Mouse (Mus musculus) forebrain, embryonic 12.5 days (tissue): Measurements from ENCODE around the gene Msh3. TPM values are rescaled to one million over a fixed set of nuclear protein-coding genes. Genes with fewer than 3 reads are reported as not detected.

ENCODE experiments used
- ATAC-seq: fragments of 200-750 bp; cut with Nextera tagmentation; 2 replicates; pipeline ENCODE4 v1.8.0; 2017; ENCODE audit warnings: moderate TSS enrichment; ENCODE audit not compliant: low FRiP score
- H3K27ac ChIP-seq: fragments of 300-500 bp; sonication (generic); 2 replicates; pipeline ENCODE4 v1.5.1; 2016; ENCODE audit warnings: mild to moderate bottlenecking
- H3K27me3 ChIP-seq: fragments of 300-500 bp; sonication (generic); 2 replicates; pipeline ENCODE4 v1.6.1; 2016; ENCODE audit warnings: mild to moderate bottlenecking
- H3K36me3 ChIP-seq: fragments of 300-500 bp; sonication (generic); replicated peaks from 2 replicates; pipeline ENCODE4 v1.6.1; 2016; ENCODE audit warnings: mild to moderate bottlenecking
- H3K4me1 ChIP-seq: fragments of 300-500 bp; sonication (generic); 2 replicates; pipeline ENCODE4 v1.6.1; 2016
- H3K4me2 ChIP-seq: fragments of 300-500 bp; sonication (generic); 2 replicates; pipeline ENCODE4 v1.6.1; 2016; ENCODE audit warnings: mild to moderate bottlenecking, moderate library complexity
- H3K4me3 ChIP-seq: fragments of 300-500 bp; sonication (generic); replicated peaks from 2 replicates; pipeline ENCODE4 v1.5.1; 2016; ENCODE audit warnings: mild to moderate bottlenecking
- H3K9ac ChIP-seq: fragments of 300-500 bp; sonication (generic); 2 replicates; pipeline ENCODE4 v1.6.1; 2016; ENCODE audit warnings: mild to moderate bottlenecking
- H3K9me3 ChIP-seq: fragments of 300-500 bp; sonication (generic); 2 replicates; pipeline ENCODE4 v1.6.1; 2016
- WGBS: fragments of 180-500 bp; shearing (Covaris S2); methylation state at CpG from one replicate; pipeline ENCODE4 v1.1.7; 2016; 5-methylcytosine and 5-hydroxymethylcytosine counted together
- polyA plus RNA-seq: library from polyadenylated mRNA; unstranded; fragments of >200 nt; fragmentation: Nextera tagmentation; extraction: Ambion mirVana; gene quantifications from 2 replicates; pipeline ENCODE4 v1.2.1, GENCODE M21; 2016

The Msh3 gene
- polyA plus RNA-seq, 1 experiment from 2014 or later = 38.1 TPM

DNA sequence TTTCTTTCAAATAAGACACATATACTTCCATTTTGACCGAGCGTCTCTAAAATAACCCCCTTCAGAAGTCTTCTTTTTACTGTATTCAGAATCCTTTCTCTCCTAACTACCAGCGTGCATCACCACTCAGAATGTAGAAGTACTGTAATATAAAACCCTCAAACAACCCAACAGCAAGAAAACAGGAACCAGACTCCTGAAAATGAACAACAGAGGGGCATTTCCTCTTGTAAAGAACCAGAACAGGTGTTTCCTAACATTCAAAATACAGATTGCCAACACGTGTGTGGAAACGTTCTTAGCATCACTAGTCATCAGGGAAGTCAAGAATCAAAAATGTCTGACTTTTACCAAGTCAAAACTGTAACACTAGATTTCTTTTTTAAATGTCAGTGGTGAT lies 34.0 kb downstream of the Msh3 start:
- no peaks in the 10 kb centered on the region for H3K27me3 ChIP-seq
- H3K4me2 ChIP-seq = no peak overlapping the region
- no peaks in the 10 kb centered on the region for H3K4me1 ChIP-seq
- 91% methylated on average over 5 of the region's 5 CpGs for WGBS
- H3K36me3 ChIP-seq = peaks cover 11% of the 10 kb centered on the region
- no peak overlapping the region for H3K4me3 ChIP-seq
- no peaks in the 10 kb centered on the region for H3K9me3 ChIP-seq
- no peak overlapping the region for H3K27ac ChIP-seq
- H3K9ac ChIP-seq = no peak overlapping the region
- no peak for ATAC-seq

DNA sequence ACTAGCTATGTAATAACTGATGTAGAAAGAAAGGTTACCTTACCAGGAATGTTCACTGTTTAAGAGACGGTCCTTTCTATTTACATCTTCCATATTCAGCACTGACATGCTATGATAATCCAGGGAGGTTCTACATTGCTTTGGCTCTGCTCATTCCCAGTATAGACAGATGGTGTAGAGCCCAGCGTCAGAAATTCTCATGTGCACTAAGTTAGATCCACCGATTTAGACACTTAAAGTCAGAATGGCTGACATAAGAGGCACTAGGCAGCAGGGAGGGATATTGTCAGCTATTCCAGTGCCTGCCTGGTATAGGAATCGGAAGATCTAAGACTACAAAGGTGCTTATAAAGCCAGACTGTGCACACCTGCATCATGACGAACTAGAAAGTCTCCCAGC lies 40.2 kb downstream of the Msh3 start:
- Histone ChIP-seq H3K27ac (no peak overlapping the region), H3K27me3 (no peaks in the 10 kb centered on the region), H3K4me3 (no peak overlapping the region), H3K36me3 (peaks cover 18% of the 10 kb centered on the region), H3K4me1 (no peaks in the 10 kb centered on the region), H3K9me3 (no peaks in the 10 kb centered on the region), H3K9ac (no peak overlapping the region), H3K4me2 (no peak overlapping the region)
- no peak for ATAC-seq
- 91% methylated on average over 5 of the region's 5 CpGs for WGBS

DNA sequence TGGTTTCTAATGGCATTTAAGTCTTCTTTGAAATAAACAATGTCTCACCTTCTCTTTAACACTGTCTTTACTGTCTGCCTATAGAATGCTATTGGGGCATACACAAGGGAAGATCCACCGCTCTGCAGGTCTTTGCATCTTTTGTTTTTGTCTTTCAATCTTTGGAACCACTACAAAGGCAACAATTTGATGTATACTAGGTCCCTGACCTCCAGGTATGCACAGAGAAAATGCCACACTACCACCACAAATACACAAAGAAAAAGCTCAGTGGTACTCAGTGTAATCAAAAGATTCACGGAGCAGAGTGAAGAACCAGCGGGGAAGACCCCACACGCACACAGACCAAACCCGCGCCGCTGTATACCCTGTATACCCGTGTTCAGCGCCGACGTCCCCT lies 49.1 kb downstream of the Msh3 start, which contains the start of gene Gm20379:
TSS of gene Gm20379 (plus strand) at position 301 of the 400 bp plus-strand sequence.
- no peak for ATAC-seq
- Histone ChIP-seq H3K9ac (no peak within 1 kb of the TSS), H3K27ac (no peak within 1 kb of the TSS), H3K4me1 (no peaks in the 10 kb centered on the region), H3K27me3 (no peaks in the 10 kb centered on the region), H3K4me3 (no peak within 1 kb of the TSS), H3K4me2 (no peak within 1 kb of the TSS), H3K9me3 (no peaks in the 10 kb centered on the region), H3K36me3 (peaks cover 38% of the 10 kb centered on the region)
- 94% methylated on average over 11 of the region's 11 CpGs for WGBS

DNA sequence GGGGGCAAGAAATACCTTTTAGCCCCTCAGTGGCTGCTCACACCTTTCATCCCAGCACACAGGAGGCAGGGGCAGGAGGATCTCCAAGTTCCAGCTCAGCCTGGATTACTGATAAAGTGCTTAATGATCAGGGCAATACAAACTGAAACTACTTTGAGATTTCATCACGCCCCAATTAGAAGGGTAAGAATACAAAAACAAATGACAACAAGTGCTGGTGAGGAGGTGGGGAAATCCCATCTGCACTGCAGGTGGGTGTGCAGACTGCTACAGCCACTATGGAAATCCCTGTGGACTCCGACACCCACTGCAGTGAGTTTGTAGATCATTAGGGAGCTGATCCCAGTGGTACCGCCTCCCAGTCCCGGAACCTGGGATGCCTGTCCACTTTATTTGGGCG lies 50.5 kb downstream of the Msh3 start:
- H3K4me3 ChIP-seq = no peak overlapping the region

DNA sequence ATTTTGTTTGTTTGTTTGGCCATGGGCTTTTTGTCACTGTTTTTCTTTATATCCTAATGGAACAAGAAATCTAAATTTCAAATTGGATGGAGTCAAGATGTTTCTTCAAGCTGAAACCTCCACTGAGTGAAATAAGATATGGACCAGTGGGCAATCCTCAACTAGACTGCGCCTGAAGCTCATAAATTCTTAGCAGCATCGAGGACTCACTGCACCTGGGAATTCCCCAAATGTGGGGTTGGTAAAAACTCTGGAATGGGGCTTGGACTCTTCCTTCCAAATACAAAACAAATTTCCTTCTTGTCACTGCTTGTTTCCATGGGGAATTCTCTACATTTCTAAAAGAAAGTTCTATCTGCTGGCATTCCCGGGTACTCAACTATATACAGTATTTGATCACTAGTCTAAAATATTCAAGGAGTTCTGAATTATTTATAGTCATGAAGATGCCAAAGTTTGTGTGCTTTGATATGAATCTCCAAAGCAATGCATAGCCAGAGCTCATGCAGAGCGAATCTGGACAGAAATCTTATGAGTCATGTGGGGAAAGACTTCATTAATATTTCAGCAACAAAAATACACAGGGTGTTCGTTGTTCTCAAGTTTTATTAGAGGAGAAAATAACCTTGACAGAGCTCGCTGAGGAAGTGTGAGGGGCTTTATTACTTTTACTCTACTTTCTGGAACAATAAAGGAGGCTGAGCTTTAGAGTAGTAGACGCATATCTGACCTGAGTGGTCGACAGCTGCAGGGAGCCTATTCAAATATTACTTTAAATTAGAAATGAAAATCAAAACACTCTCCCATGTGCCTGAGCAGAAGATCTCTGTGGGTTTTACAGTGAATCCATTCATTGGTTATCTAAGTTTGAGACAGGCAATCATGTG lies 51.5 kb downstream of the Msh3 start:
- no peak overlapping the region for H3K4me2 ChIP-seq
- H3K4me1 ChIP-seq = no peaks in the 10 kb centered on the region
- ATAC-seq = no peak
- 85% methylated on average over 8 of the region's 8 CpGs for WGBS
- H3K27me3 ChIP-seq = no peaks in the 10 kb centered on the region
- H3K4me3 ChIP-seq = no peak overlapping the region
- H3K27ac ChIP-seq = no peak overlapping the region
- H3K9me3 ChIP-seq = no peaks in the 10 kb centered on the region
- peaks cover 39% of the 10 kb centered on the region for H3K36me3 ChIP-seq
- no peak overlapping the region for H3K9ac ChIP-seq

More for the DNA sequence above, 50.5 kb downstream of the Msh3 start:
- no peak for ATAC-seq
- Histone ChIP-seq H3K9ac (no peak overlapping the region), H3K27ac (no peak overlapping the region), H3K9me3 (no peaks in the 10 kb centered on the region), H3K4me2 (no peak overlapping the region), H3K36me3 (peaks cover 46% of the 10 kb centered on the region), H3K4me1 (no peaks in the 10 kb centered on the region), H3K27me3 (no peaks in the 10 kb centered on the region)
- 92% methylated on average over 5 of the region's 5 CpGs for WGBS

DNA sequence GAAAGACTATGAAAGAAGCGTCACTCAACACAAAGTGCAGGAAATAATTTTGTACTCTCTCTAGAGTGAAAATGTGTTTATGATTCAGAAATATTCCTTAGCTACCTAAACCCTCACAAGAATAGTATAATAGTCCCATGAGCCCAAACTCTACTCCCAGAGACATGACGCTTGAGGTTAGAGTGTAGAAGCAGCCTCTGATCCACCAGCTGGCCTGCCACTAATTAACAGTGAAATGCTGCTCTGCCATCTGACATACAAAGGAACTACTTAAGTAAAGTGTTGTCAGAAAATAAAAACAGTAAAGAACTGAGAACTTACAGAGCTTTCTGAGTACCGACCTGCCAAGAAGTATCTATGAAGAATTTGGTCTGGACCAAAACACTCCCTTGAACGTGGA lies 52.3 kb downstream of the Msh3 start:
- Histone ChIP-seq H3K9ac (no peak overlapping the region), H3K9me3 (no peaks in the 10 kb centered on the region), H3K4me1 (no peaks in the 10 kb centered on the region), H3K4me3 (no peak overlapping the region), H3K4me2 (no peak overlapping the region), H3K27ac (no peak overlapping the region), H3K36me3 (peaks cover 32% of the 10 kb centered on the region; the same call in 1 of the 2 replicates), H3K27me3 (no peaks in the 10 kb centered on the region)
- no peak for ATAC-seq
- 82% methylated on average over 4 of the region's 4 CpGs for WGBS

DNA sequence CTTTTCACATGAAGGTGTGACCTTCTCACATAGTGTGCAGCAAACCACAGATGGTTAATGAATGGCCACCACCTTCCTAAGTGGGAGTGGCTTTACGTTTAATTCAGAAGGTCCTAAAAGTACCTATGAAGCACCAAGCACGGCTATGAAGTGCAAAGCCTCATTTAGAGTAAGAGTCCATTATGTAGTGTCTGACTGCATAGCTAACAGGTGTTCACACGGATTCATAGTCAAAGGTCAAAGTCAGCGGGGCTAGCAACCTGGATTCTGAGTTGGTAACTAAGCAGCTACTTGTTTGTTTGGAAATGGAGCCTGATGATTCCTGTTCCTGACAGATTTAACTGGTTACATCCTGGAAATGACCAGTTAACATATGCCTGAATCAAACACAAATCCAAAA lies 53.0 kb downstream of the Msh3 start:
- H3K27me3 ChIP-seq = no peaks in the 10 kb centered on the region
- H3K9me3 ChIP-seq = no peaks in the 10 kb centered on the region
- no peak overlapping the region for H3K27ac ChIP-seq
- no peak for ATAC-seq
- no peak overlapping the region for H3K4me3 ChIP-seq
- H3K4me2 ChIP-seq = no peak overlapping the region
- H3K36me3 ChIP-seq = peaks cover 32% of the 10 kb centered on the region; the same call in 1 of the 2 replicates
- H3K9ac ChIP-seq = no peak overlapping the region
- no peaks in the 10 kb centered on the region for H3K4me1 ChIP-seq
- 78% methylated on average over 4 of the region's 4 CpGs for WGBS

DNA sequence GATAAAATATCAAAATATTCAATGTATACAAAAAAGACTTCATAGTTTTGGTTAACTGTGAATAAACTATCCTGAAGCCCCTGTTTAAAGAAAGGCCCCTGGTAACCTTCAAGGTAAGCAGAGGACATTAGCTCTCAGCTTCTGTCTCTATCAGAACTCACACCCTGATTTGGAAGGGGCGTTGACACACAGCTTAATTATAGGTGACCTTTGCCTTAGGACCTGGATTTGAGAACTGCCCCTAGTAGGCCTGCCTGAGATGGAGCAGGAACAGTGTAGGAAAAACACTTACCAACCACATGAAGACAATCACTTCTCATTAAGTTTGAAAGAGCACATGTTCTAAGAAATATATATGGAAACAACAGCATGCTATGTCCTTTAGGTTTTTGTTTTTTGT lies 55.3 kb downstream of the Msh3 start:
- ATAC-seq = no peak
- H3K27ac ChIP-seq = no peak overlapping the region
- no peak overlapping the region for H3K9ac ChIP-seq
- H3K36me3 ChIP-seq = peaks cover 25% of the 10 kb centered on the region; the same call in 1 of the 2 replicates
- no peaks in the 10 kb centered on the region for H3K27me3 ChIP-seq
- H3K4me1 ChIP-seq = no peaks in the 10 kb centered on the region
- no peaks in the 10 kb centered on the region for H3K9me3 ChIP-seq
- no peak overlapping the region for H3K4me3 ChIP-seq
- H3K4me2 ChIP-seq = no peak overlapping the region
- 89% methylated on average over 1 of the region's 1 CpGs for WGBS

DNA sequence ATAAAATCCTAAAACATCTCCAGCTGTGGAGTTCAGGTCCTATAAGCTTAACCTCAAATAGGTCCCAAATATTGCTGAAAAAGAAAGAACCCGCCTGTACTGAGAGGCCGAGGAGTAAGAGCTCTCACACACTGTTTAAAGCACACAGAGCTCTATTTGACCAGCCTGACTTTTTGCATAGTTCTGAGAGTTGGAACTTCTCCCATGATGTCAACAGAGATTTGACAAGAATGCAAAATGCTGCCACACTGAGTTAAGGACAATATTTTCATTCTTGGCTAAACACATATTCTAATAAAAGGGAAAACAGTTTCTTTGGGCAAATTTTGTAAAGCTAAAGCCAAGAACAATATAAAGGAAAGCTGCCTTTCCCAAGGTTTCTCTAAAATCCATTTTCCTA lies 57.8 kb downstream of the Msh3 start:
- H3K27ac ChIP-seq = no peak overlapping the region
- H3K4me2 ChIP-seq = no peak overlapping the region
- H3K36me3 ChIP-seq = peaks cover 19% of the 10 kb centered on the region; the same call in 1 of the 2 replicates
- H3K4me1 ChIP-seq = no peaks in the 10 kb centered on the region
- H3K4me3 ChIP-seq = no peak overlapping the region
- WGBS = 88% methylated on average over 2 of the region's 2 CpGs
- no peak overlapping the region for H3K9ac ChIP-seq
- H3K27me3 ChIP-seq = no peaks in the 10 kb centered on the region
- ATAC-seq = no peak
- H3K9me3 ChIP-seq = no peaks in the 10 kb centered on the region

DNA sequence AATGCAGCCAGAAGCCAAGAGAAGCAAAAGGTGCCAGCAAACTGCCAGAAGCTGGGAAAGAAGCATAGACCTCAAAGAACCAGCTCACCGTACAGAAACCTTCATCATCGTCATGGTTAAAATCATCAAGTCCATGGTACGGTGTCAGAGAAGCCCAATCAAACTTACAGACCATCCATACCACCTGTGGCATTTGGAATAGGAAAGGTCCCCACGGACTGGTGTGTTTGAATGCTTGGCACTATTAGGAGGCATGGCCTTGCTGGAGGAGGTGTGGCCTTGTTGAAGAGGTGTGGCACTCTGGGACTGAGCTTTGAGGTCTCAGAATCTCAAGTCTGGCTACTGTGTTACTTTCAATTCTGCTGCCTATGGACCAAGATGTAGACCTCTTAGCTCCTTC lies 58.3 kb downstream of the Msh3 start:
- H3K27ac ChIP-seq = no peak overlapping the region
- H3K4me1 ChIP-seq = no peaks in the 10 kb centered on the region
- no peak for ATAC-seq
- no peaks in the 10 kb centered on the region for H3K27me3 ChIP-seq
- H3K4me3 ChIP-seq = no peak overlapping the region
- no peak overlapping the region for H3K4me2 ChIP-seq
- H3K9ac ChIP-seq = no peak overlapping the region
- no peaks in the 10 kb centered on the region for H3K9me3 ChIP-seq
- 95% methylated on average over 4 of the region's 4 CpGs for WGBS
- H3K36me3 ChIP-seq = peaks cover 16% of the 10 kb centered on the region; the same call in 1 of the 2 replicates

DNA sequence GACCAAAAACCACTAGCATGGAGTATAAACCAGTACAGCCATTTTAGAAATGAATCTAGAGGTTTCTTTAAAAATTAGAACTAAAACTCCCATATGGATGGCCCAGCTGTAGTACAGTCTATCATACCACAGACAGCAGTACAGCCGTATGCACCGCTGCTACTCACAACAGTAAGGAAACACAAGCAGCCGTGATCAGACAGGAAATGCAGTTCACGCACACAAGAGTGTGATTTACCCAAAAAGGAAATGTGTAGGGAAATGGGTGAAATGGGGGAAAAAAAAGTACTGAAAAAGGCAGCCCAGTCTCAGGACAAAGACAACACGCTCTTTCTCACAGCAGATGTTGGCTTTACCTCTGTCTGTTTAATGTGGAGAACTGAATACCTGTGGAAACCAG lies 60.9 kb downstream of the Msh3 start:
- Histone ChIP-seq H3K9me3 (no peaks in the 10 kb centered on the region), H3K4me2 (no peak overlapping the region), H3K36me3 (peaks cover 7% of the 10 kb centered on the region; the same call in 1 of the 2 replicates), H3K4me3 (no peak overlapping the region), H3K9ac (no peak overlapping the region), H3K27me3 (no peaks in the 10 kb centered on the region), H3K4me1 (no peaks in the 10 kb centered on the region), H3K27ac (no peak overlapping the region)
- 90% methylated on average over 5 of the region's 5 CpGs for WGBS
- no peak for ATAC-seq

DNA sequence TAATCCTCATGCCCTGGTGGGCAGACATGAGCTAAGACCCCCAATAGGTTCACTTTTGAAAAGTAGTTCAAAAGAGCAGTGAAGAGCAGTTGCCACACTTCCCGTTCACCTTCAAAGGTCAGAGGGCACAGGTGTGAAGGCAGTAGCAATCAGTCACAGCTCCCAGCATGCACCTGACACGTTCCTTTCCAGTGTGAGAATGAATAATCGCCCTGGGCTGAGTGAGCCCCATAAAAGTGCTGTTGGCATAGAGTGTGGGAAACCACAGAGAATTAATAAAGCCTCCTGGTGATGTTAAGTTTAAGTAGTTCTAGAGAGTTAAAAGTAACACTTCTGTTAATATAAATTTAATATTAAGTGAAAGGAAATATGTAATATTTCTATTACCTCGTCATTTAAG lies 63.2 kb downstream of the Msh3 start:
- Histone ChIP-seq H3K9ac (no peak overlapping the region), H3K27ac (no peak overlapping the region), H3K4me1 (no peaks in the 10 kb centered on the region), H3K36me3 (peaks cover 4% of the 10 kb centered on the region; the same call in 1 of the 2 replicates), H3K27me3 (no peaks in the 10 kb centered on the region), H3K4me2 (no peak overlapping the region), H3K9me3 (no peaks in the 10 kb centered on the region), H3K4me3 (no peak overlapping the region)
- 82% methylated on average over 4 of the region's 4 CpGs for WGBS
- ATAC-seq = no peak

DNA sequence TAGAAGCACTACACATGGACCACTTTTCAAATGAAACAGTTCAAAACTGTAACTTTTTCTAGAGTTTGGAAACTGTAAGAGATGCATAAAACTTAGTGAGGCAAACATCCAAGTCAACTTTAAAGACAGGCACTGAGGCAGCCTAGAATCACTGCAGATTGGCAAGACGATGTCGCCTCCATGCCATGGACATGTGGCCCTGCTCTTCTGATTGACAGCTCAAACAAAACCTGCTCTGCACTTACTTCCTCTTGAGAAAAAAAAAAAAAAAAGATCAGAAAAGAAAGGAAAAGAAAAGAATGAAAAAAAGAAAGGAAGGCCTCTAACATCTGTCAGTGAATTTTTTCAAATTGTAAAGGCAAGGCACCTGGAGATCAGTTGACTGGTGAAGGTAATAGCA lies 77.8 kb downstream of the Msh3 start:
- Histone ChIP-seq H3K9ac (no peak overlapping the region), H3K27ac (no peak overlapping the region), H3K4me2 (no peak overlapping the region), H3K4me1 (no peaks in the 10 kb centered on the region), H3K27me3 (no peaks in the 10 kb centered on the region), H3K4me3 (no peak overlapping the region), H3K36me3 (peaks cover 15% of the 10 kb centered on the region), H3K9me3 (no peaks in the 10 kb centered on the region)
- ATAC-seq = no peak
- 93% methylated on average over 2 of the region's 2 CpGs for WGBS
